Mouse (Mus musculus) embryonic facial prominence, embryonic 15.5 days (tissue): ENCODE measurements around the gene Capn15. TPM values are rescaled to one million over a fixed set of nuclear protein-coding genes. Genes with fewer than 3 reads are reported as not detected.

Experiments
- ATAC-seq: fragments of 200-750 bp; cut with Nextera tagmentation; 2 replicates; pipeline ENCODE4 v1.8.0; 2017; ENCODE audit warnings: low read depth, moderate TSS enrichment; ENCODE audit not compliant: insufficient number of reproducible peaks, low FRiP score, low TSS enrichment
- H3K27ac ChIP-seq: fragments of 300-500 bp; sonication (generic); replicated peaks from 2 replicates; pipeline ENCODE4 v1.5.1; 2015; ENCODE audit warnings: mild to moderate bottlenecking, inconsistent platforms
- H3K27me3 ChIP-seq: fragments of 300-500 bp; sonication (generic); 2 replicates; pipeline ENCODE4 v1.6.1; 2015; ENCODE audit warnings: inconsistent platforms
- H3K36me3 ChIP-seq: fragments of 300-500 bp; sonication (generic); 2 replicates; pipeline ENCODE4 v1.6.1; 2015; ENCODE audit warnings: mild to moderate bottlenecking, inconsistent platforms
- H3K4me1 ChIP-seq: fragments of 300-500 bp; sonication (generic); 2 replicates; pipeline ENCODE4 v1.6.1; 2015; ENCODE audit warnings: inconsistent platforms
- H3K4me2 ChIP-seq: fragments of 300-500 bp; sonication (generic); replicated peaks from 2 replicates; pipeline ENCODE4 v1.6.1; 2015; ENCODE audit warnings: mild to moderate bottlenecking, inconsistent platforms
- H3K4me3 ChIP-seq: fragments of 300-500 bp; sonication (generic); replicated peaks from 2 replicates; pipeline ENCODE4 v1.5.1; 2015; ENCODE audit warnings: mild to moderate bottlenecking, inconsistent platforms
- H3K9ac ChIP-seq: fragments of 300-500 bp; sonication (generic); 2 replicates; pipeline ENCODE4 v1.6.1; 2015; ENCODE audit warnings: inconsistent platforms
- H3K9me3 ChIP-seq: fragments of 300-500 bp; sonication (generic); replicated peaks from 2 replicates; pipeline ENCODE4 v1.6.1; 2016; ENCODE audit warnings: inconsistent platforms
- WGBS: fragments of 180-500 bp; shearing (Covaris S2); methylation state at CpG from one replicate; pipeline ENCODE4 v1.1.7; 2015; 5-methylcytosine and 5-hydroxymethylcytosine counted together
- polyA plus RNA-seq: library from polyadenylated mRNA; unstranded; fragments of >200 nt; fragmentation: Nextera tagmentation; extraction: Ambion mirVana; gene quantifications from 2 replicates; pipeline ENCODE4 v1.2.1, GENCODE M21; 2015

The Capn15 gene
- polyA plus RNA-seq, 1 experiment from 2014 or later = 29.8 TPM

- peaks cover 26% of the 10 kb centered on the region for H3K4me1 ChIP-seq
- H3K27ac ChIP-seq = no peak overlapping the region
- no peak overlapping the region for H3K9ac ChIP-seq
- no peaks in the 10 kb centered on the region for H3K9me3 ChIP-seq
- H3K4me2 ChIP-seq = no peak overlapping the region
- H3K27me3 ChIP-seq = no peaks in the 10 kb centered on the region
- H3K36me3 ChIP-seq = peaks cover 13% of the 10 kb centered on the region; the same call in 1 of the 2 replicates
- no peak overlapping the region for H3K4me3 ChIP-seq
- 69% methylated on average over 8 of the region's 8 CpGs for WGBS
- no peak for ATAC-seq
These were observed 68.5 kb downstream of the Capn15 start for GRCm38 (mm10) chr17:25916931-25917647.

GRCm38 (mm10) chr17:25914295-25914694 is 71.3 kb downstream of the Capn15 start:
- H3K27me3 ChIP-seq = no peaks in the 10 kb centered on the region
- peaks cover 13% of the 10 kb centered on the region for H3K36me3 ChIP-seq
- no peak overlapping the region for H3K27ac ChIP-seq
- peaks cover 21% of the 10 kb centered on the region for H3K4me1 ChIP-seq
- H3K9ac ChIP-seq = no peak overlapping the region
- no peak overlapping the region for H3K4me3 ChIP-seq
- no peak overlapping the region for H3K4me2 ChIP-seq
- no peak for ATAC-seq
- no peaks in the 10 kb centered on the region for H3K9me3 ChIP-seq
- WGBS = 74% methylated on average over 4 of the region's 4 CpGs

- H3K27me3 ChIP-seq = no peaks in the 10 kb centered on the region
- H3K9me3 ChIP-seq = no peaks in the 10 kb centered on the region
- 70% methylated on average over 1 of the region's 1 CpGs for WGBS
- peaks cover 19% of the 10 kb centered on the region for H3K4me1 ChIP-seq
- H3K9ac ChIP-seq = no peak overlapping the region
- no peak overlapping the region for H3K4me2 ChIP-seq
- H3K4me3 ChIP-seq = no peak overlapping the region
- no peak for ATAC-seq
- peaks cover 13% of the 10 kb centered on the region for H3K36me3 ChIP-seq
- H3K27ac ChIP-seq = no peak overlapping the region
These were observed 71.7 kb downstream of the Capn15 start for GRCm38 (mm10) chr17:25913877-25914275.

- ATAC-seq = no peak
- H3K36me3 ChIP-seq = peaks cover 13% of the 10 kb centered on the region
- no peak overlapping the region for H3K27ac ChIP-seq
- H3K9ac ChIP-seq = no peak overlapping the region
- no peak overlapping the region for H3K4me2 ChIP-seq
- 84% methylated on average over 14 of the region's 14 CpGs for WGBS
- H3K27me3 ChIP-seq = no peaks in the 10 kb centered on the region
- no peaks in the 10 kb centered on the region for H3K9me3 ChIP-seq
- H3K4me3 ChIP-seq = no peak overlapping the region
- peaks cover 14% of the 10 kb centered on the region for H3K4me1 ChIP-seq
These were observed 72.3 kb downstream of the Capn15 start for GRCm38 (mm10) chr17:25913186-25913876.

- Histone ChIP-seq H3K4me3 (no peak overlapping the region), H3K27me3 (no peaks in the 10 kb centered on the region), H3K27ac (no peak overlapping the region), H3K4me2 (no peak overlapping the region), H3K9me3 (no peaks in the 10 kb centered on the region), H3K36me3 (peaks cover 3% of the 10 kb centered on the region; the same call in 1 of the 2 replicates), H3K4me1 (no peaks in the 10 kb centered on the region), H3K9ac (no peak overlapping the region)
- no peak for ATAC-seq
- WGBS = 86% methylated on average over 4 of the region's 4 CpGs
These were observed 73.8 kb downstream of the Capn15 start for GRCm38 (mm10) chr17:25911816-25912215.

Other genes starting within 250 kb of the Capn15 start
- 2.4 and 3.9 TPM in 2 replicates for gene Mslnl, start 249.8 kb downstream of the Capn15 start, polyA plus RNA-seq
- gene Msln, start 231.4 kb downstream of the Capn15 start, polyA plus RNA-seq = 24.2 and 31.4 TPM in 2 replicates
- 26.9 and 27.1 TPM in 2 replicates for gene Narfl, start 212.0 kb downstream of the Capn15 start, polyA plus RNA-seq
- gene Haghl, start 200.1 kb downstream of the Capn15 start, polyA plus RNA-seq = 62.0 and 67.2 TPM in 2 replicates
- gene Ccdc78, start 199.2 kb downstream of the Capn15 start, polyA plus RNA-seq = 2.9 and 4.8 TPM in 2 replicates
- 95.7 and 99.3 TPM in 2 replicates for gene Fam173a, start 192.9 kb downstream of the Capn15 start, polyA plus RNA-seq
- gene AC134908.4, start 190.1 kb downstream of the Capn15 start, polyA plus RNA-seq = not detected in 2 replicates
- gene Metrn, start 188.7 kb downstream of the Capn15 start, polyA plus RNA-seq = 41.8 and 44.8 TPM in 2 replicates
- 3.8 and 4.0 TPM in 2 replicates for gene Fbxl16, start 176.7 kb downstream of the Capn15 start, polyA plus RNA-seq
- 24.7 and 27.1 TPM in 2 replicates for gene Wdr24, start 162.2 kb downstream of the Capn15 start, polyA plus RNA-seq
- gene Jmjd8, start 156.9 kb downstream of the Capn15 start, polyA plus RNA-seq = 44.9 and 46.2 TPM in 2 replicates
- 343 and 364 TPM in 2 replicates for gene Stub1, start 152.4 kb downstream of the Capn15 start, polyA plus RNA-seq
- 2.7 and 3.2 TPM in 2 replicates for gene Rhbdl1, start 148.5 kb downstream of the Capn15 start, polyA plus RNA-seq
- 2.5 and 3.5 TPM in 2 replicates for gene Gm20683, start 144.0 kb downstream of the Capn15 start, polyA plus RNA-seq
- 24.5 and 25.8 TPM in 2 replicates for gene Rhot2, start 140.9 kb downstream of the Capn15 start, polyA plus RNA-seq
- gene Wdr90, start 124.3 kb downstream of the Capn15 start, polyA plus RNA-seq = 21.5 and 32.1 TPM in 2 replicates
- 13.4 and 15.7 TPM in 2 replicates for gene Mcrip2, start 117.0 kb downstream of the Capn15 start, polyA plus RNA-seq
- 49.6 and 51.8 TPM in 2 replicates for gene Mettl26, start 110.7 kb downstream of the Capn15 start, polyA plus RNA-seq
- 0.62 and 0.83 TPM in 2 replicates for gene Wfikkn1, start 104.9 kb downstream of the Capn15 start, polyA plus RNA-seq
- gene Rab40c, start 66.1 kb downstream of the Capn15 start, polyA plus RNA-seq = 35.8 and 38.9 TPM in 2 replicates
- 51.1 and 58.4 TPM in 2 replicates for gene Pigq, start 40.9 kb downstream of the Capn15 start, polyA plus RNA-seq
- gene Nhlrc4, start 40.8 kb downstream of the Capn15 start, polyA plus RNA-seq = 2.7 and 5.8 TPM in 2 replicates
- 0.24 and 0.28 TPM in 2 replicates for gene A930017K11Rik, start 33.2 kb downstream of the Capn15 start, polyA plus RNA-seq
- gene Rab11fip3, start 83.8 kb upstream of the Capn15 start, polyA plus RNA-seq = 18.3 and 19.6 TPM in 2 replicates
- 39.7 and 42.6 TPM in 2 replicates for gene Decr2, start 104.5 kb upstream of the Capn15 start, polyA plus RNA-seq
- 87.1 and 98.8 TPM in 2 replicates for gene Nme4, start 109.8 kb upstream of the Capn15 start, polyA plus RNA-seq
- 2.9 and 3.5 TPM in 2 replicates for gene Tmem8, start 127.5 kb upstream of the Capn15 start, polyA plus RNA-seq
- 190 and 191 TPM in 2 replicates for gene Mrpl28, start 137.7 kb upstream of the Capn15 start, polyA plus RNA-seq
- gene Axin1, start 152.9 kb upstream of the Capn15 start, polyA plus RNA-seq = 12.7 and 15.8 TPM in 2 replicates
- gene Pdia2, start 213.3 kb upstream of the Capn15 start, polyA plus RNA-seq = 0.67 and 0.88 TPM in 2 replicates
- 14.8 and 19.8 TPM in 2 replicates for gene Rgs11, start 217.2 kb upstream of the Capn15 start, polyA plus RNA-seq
- 30.5 and 36.6 TPM in 2 replicates for gene Arhgdig, start 222.0 kb upstream of the Capn15 start, polyA plus RNA-seq